Mouse (Mus musculus) heart, embryonic 12.5 days (tissue): ENCODE measurements around the gene Adamts16. TPM values are rescaled to one million over a fixed set of nuclear protein-coding genes. Genes with fewer than 3 reads are reported as not detected.

ENCODE experiments used
- polyA plus RNA-seq: library from polyadenylated mRNA; unstranded; fragments of >200 nt; fragmentation: Nextera tagmentation; extraction: Ambion mirVana; gene quantifications from 2 replicates; pipeline ENCODE4 v1.2.1, GENCODE M21; 2016

Adamts16 gene
- polyA plus RNA-seq, 1 experiment from 2014 or later: 0.14 TPM

Other genes starting within 250 kb of the Adamts16 start
- 19.3 and 20.1 TPM in 2 replicates for gene Ice1, start 204.2 kb downstream of the Adamts16 start, polyA plus RNA-seq